Mouse (Mus musculus) heart, adult 8-10 months (tissue): ENCODE results near the gene Cd300ld2. TPM values are rescaled to one million over a fixed set of nuclear protein-coding genes. Genes with fewer than 3 reads are reported as not detected.
A peak's percentile ranks its signal among the peaks of the same experiment; 100 is the strongest.
"Not testable (repeated sequence)": the region's sequence is repeated elsewhere in the genome, so short reads cannot be mapped to it uniquely, and the experiment has no call there.

Experiments used
- DNase-seq: peaks from one replicate; pipeline ENCODE4 v3.0.0; 2022; ENCODE audit warnings: low spot score
- total RNA-seq, 4 experiments: library from RNA; stranded (reverse); gene quantifications; 2 replicates each; pipeline ENCODE4 v1.2.4; 2022

The Cd300ld2 gene
- not detected for total RNA-seq

DNA sequence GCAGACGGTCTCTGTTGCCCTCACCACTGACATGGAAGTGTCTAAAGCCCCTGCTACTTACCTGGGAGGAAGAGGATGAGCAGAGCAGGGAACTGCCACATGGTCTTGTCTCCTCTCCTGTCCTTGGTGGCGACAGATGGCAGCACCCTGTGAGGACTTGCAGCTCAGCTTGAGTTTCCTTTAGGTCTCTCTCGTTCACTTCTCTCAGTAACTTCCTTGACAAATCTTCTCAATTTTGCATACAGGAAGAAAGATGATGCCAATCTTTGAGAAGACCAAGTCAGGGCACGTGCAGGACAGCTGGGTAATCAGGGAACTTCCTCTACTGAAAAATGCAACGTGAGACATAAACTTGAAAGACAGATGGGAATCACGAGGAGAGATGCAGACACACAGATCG, at the start of gene Cd300ld2:
TSS of gene Cd300ld2 (minus strand) at position 101 of the 400 bp plus-strand sequence.
- not testable (repeated sequence) for DNase-seq

GRCm38 (mm10) chr11:115062077-115062476, 46.1 kb upstream of the Cd300ld2 start, which contains the start of gene Cd300e:
Cd300e (minus strand) TSS chr11:115062177.
- no peak for DNase-seq

- no peak for DNase-seq
Observed at GRCm38 (mm10) chr11:115059797-115060196, 43.8 kb upstream of the Cd300ld2 start.

DNA sequence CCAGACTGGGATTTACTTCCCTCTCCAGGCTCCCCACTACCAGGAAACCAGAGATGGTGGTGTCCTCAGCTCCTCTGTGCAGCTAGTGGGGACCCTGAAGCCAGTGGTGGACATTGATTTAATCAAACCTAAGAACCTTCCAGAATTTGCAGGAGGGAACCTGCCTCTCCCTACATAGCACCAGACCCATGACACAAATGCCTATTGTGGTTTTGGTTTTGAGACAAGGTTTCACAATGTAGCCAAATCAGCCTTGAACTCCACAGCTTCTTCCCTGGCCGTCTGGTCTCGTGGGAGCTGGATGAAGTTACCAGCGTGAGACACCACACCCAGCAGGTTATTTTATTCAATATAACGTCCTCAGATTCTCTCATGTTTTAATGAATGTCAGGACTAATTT, 42.7 kb upstream of the Cd300ld2 start:
- DNase-seq: no peak

- DNase-seq: no peak
Observed at GRCm38 (mm10) chr11:115054537-115054936, 38.5 kb upstream of the Cd300ld2 start.

GRCm38 (mm10) chr11:115052991-115053390, 37.0 kb upstream of the Cd300ld2 start:
- no peak for DNase-seq

DNA sequence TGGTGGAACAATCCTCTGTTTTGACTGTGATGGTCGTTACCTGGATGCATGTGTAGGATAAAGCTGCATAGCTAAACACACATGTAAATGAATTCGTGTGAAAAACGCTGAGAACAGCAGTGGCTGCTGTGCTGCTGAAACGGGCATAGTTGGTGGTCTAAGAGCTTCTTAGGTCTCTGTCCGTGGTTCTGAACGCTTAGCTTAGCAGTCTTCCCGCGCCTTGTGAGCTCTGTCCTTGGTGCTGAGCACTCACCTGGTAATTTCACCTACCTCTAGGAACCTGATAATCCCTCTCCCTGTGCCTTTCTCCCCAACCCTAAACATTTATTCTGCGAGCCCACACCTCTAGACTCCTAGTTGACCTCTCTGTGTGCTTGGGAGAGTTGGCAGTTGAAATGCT, 36.2 kb upstream of the Cd300ld2 start:
- DNase-seq: no peak

GRCm38 (mm10) chr11:115049282-115049895, 33.4 kb upstream of the Cd300ld2 start:
- no peak for DNase-seq

- DNase-seq: no peak
Observed at GRCm38 (mm10) chr11:115048259-115048658, 32.3 kb upstream of the Cd300ld2 start, which contains the start of gene Cd300ld3. Cd300ld3 (minus strand) TSS chr11:115048409.

DNA sequence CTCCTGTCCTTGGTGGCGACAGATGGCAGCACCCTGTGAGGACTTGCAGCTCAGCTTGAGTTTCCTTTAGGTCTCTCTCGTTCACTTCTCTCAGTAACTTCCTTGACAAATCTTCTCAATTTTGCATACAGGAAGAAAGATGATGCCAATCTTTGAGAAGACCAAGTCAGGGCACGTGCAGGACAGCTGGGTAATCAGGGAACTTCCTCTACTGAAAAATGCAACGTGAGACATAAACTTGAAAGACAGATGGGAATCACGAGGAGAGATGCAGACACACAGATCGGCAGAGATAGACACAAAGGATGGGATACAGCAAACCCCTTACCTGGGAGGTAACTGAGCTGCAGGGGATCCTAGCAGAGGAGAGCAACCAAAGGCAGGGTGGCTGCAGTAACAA, 21.7 kb upstream of the Cd300ld2 start, which contains the start of gene Cd300ld5:
TSS of gene Cd300ld5 (minus strand) at position 101 of the 400 bp plus-strand sequence.
- not testable (repeated sequence) for DNase-seq

- not testable (repeated sequence) for DNase-seq
Observed at GRCm38 (mm10) chr11:115026912-115027311, 10.9 kb upstream of the Cd300ld2 start, which contains the start of gene Cd300ld4. Cd300ld4 (minus strand) TSS chr11:115027012.

- peak; percentile 23 for DNase-seq
Observed at GRCm38 (mm10) chr11:115004070-115004469, 11.9 kb downstream of the Cd300ld2 start.

- no peak for DNase-seq
Observed at GRCm38 (mm10) chr11:115001474-115002040, 14.4 kb downstream of the Cd300ld2 start, which contains the start of gene Cd300c2. Cd300c2 (minus strand) TSS chr11:115001880.

- DNase-seq: no peak
Observed at GRCm38 (mm10) chr11:114989793-114990192, 26.2 kb downstream of the Cd300ld2 start, which contains the start of gene Cd300ld. Cd300ld (minus strand) TSS chr11:114989922.

DNA sequence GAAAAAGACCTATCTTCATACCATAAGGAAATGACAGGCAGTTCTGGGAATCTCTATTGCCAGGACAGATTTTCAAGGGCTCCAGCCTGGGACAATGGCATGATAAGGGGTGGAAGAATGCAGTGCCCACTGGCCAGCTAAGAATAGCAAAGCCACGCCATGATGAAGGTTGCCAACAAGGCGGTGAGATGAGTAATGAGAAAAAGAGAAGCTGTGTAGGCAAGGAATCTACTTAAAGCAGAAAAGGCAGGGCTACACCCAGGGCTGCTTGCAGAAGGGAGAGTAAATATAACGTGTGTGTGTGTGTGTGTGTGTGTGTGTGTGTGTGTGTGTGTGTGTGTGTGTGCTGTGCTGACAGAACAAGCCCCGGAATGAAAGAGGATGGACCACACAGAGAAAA, 34.1 kb downstream of the Cd300ld2 start:
- no peak for DNase-seq

DNA sequence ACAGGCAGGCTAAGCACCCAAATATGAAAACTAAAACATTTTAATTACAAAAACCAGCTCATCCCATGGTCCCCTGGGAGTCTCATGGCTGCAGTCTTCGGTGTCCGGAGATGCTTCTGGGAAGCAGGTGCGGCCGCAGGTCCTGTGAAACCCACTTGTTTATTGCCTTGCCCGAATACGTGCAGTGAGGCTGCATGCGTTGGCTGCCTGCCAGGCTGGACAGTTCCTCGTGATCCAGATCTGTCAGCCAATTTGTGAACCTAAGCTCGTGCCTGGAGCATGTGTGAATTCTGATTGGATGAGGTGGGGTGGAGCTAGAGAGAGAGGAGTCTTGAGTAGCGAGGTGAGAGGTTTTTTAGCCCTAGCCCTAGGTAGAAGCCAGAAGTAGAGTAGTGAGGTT, 43.3 kb downstream of the Cd300ld2 start:
- no peak for DNase-seq

DNA sequence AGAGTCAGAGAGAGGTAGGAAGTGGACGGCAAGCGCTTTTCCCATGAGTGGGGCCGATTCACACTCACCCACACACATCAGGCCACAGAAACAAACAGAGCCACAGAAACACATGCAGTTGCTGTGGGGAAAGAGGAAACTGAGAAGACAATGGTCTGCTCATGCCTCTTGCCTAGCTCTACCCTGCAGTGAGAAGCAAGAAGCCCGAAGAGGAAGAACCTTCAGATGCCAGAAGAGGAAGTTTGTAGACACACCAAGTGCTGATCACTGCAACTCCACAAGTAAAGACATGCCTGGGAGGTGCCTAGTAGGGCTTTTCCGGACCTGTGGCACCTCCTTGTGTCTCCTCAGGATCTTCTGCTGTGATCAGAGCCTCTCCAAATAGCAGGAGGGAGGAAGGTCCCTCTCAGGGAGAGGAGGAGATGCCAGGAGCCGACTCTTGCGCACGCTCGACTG, 47.2 kb downstream of the Cd300ld2 start, which contains the start of gene Cd300c:
TSS of gene Cd300c (minus strand) at position 406 of the 456 bp plus-strand sequence.
- peak; percentile 21 for DNase-seq

- peak; percentile 3 for DNase-seq
Observed at GRCm38 (mm10) chr11:114965182-114965828, 50.7 kb downstream of the Cd300ld2 start.

- DNase-seq: no peak
Observed at GRCm38 (mm10) chr11:114960369-114960768, 55.6 kb downstream of the Cd300ld2 start.
